Mouse (Mus musculus) megakaryocyte-erythroid progenitor cell, adult 5-6 weeks (primary cell): ENCODE data around the gene Soga1. TPM values are rescaled to one million over a fixed set of nuclear protein-coding genes. Genes with fewer than 3 reads are reported as not detected.

Experiments used
- ATAC-seq: replicated peaks from 2 replicates; pipeline ENCODE4 v1.8.0; 2016; ENCODE audit warnings: mild to moderate bottlenecking, inconsistent platforms; ENCODE audit not compliant: severe bottlenecking, poor library complexity, low FRiP score, low TSS enrichment
- total RNA-seq, 2 experiments: library from RNA; stranded (forward) in 1 of 2; stranded (reverse) in 1 of 2; fragments of 200-1000, 215-1000 nt in 1 of 2; fragments of >200 nt in 1 of 2; fragmentation: Nextera tagmentation in 1 of 2; gene quantifications; 2 replicates each; pipeline ENCODE4 v1.2.3; 2014 to 2017

Gene Soga1
- total RNA-seq (2014; fragmentation: Nextera tagmentation) (11.0 and 11.7 TPM in 2 replicates), total RNA-seq (2017) (5.6 and 8.6 TPM in 2 replicates)

GRCm38 (mm10) chr2:157078793-157079700 lies at the start of gene Soga1:
TSS of gene Soga1 (minus strand) at chr2:157079254.
- no peak for ATAC-seq

- ATAC-seq = no peak
These were observed 49.0 kb upstream of the Soga1 start for GRCm38 (mm10) chr2:157128072-157128471.

GRCm38 (mm10) chr2:157127370-157127769 lies 48.3 kb upstream of the Soga1 start:
- no peak for ATAC-seq

- no peak for ATAC-seq
These were observed 46.2 kb upstream of the Soga1 start for GRCm38 (mm10) chr2:157125246-157125645.

- ATAC-seq = no peak
These were observed 42.7 kb upstream of the Soga1 start for GRCm38 (mm10) chr2:157121766-157122165.

- no peak for ATAC-seq
These were observed 40.0 kb upstream of the Soga1 start for GRCm38 (mm10) chr2:157119075-157119474.

GRCm38 (mm10) chr2:157118556-157118955 lies 39.5 kb upstream of the Soga1 start:
- no peak for ATAC-seq

- 0 out of 2 replicates have a peak, but pooled peaks have one; percentile 55 for ATAC-seq
These were observed 37.9 kb upstream of the Soga1 start for GRCm38 (mm10) chr2:157116964-157117363.

- no peak for ATAC-seq
These were observed 29.2 kb upstream of the Soga1 start for GRCm38 (mm10) chr2:157108236-157108635.

- ATAC-seq = no peak
These were observed 25.4 kb upstream of the Soga1 start for GRCm38 (mm10) chr2:157104454-157104853.

GRCm38 (mm10) chr2:157102256-157102655 lies 23.2 kb upstream of the Soga1 start:
- ATAC-seq = no peak

GRCm38 (mm10) chr2:157101650-157102049 lies 22.6 kb upstream of the Soga1 start:
- ATAC-seq = no peak

- ATAC-seq = no peak
These were observed 21.2 kb upstream of the Soga1 start for GRCm38 (mm10) chr2:157100319-157100605.

- no peak for ATAC-seq
These were observed 20.7 kb upstream of the Soga1 start for GRCm38 (mm10) chr2:157099532-157100318.

- peak; percentile 68; the same call in 1 of the 2 replicates for ATAC-seq
These were observed 16.1 kb upstream of the Soga1 start for GRCm38 (mm10) chr2:157095005-157095755.

- no peak for ATAC-seq
These were observed 13.0 kb upstream of the Soga1 start for GRCm38 (mm10) chr2:157092024-157092423.

GRCm38 (mm10) chr2:157087536-157088317 lies 8.7 kb upstream of the Soga1 start:
- ATAC-seq = no peak

GRCm38 (mm10) chr2:157086796-157087195 lies 7.7 kb upstream of the Soga1 start, which contains the start of gene Tldc2:
TSS of gene Tldc2 (plus strand) at chr2:157087055.
- ATAC-seq = no peak
